Mouse (Mus musculus) heart, embryonic 11.5 days (tissue): ENCODE measurements around the gene Adamts15. TPM values are rescaled to one million over a fixed set of nuclear protein-coding genes. Genes with fewer than 3 reads are reported as not detected.

ENCODE experiments used
- ATAC-seq: fragments of 200-750 bp; cut with Nextera tagmentation; replicated peaks from 2 replicates; pipeline ENCODE4 v1.8.0; 2017; ENCODE audit warnings: moderate library complexity; ENCODE audit not compliant: insufficient number of reproducible peaks, low FRiP score, low TSS enrichment
- H3K27ac ChIP-seq: fragments of 300-500 bp; sonication (generic); 2 replicates; pipeline ENCODE4 v1.5.1; 2014; ENCODE audit warnings: mild to moderate bottlenecking, low read depth, low read length
- H3K27me3 ChIP-seq: fragments of 300-500 bp; sonication (generic); 2 replicates; pipeline ENCODE4 v1.6.1; 2014; ENCODE audit warnings: mild to moderate bottlenecking, low read length, mixed read lengths; ENCODE audit not compliant: control insufficient read depth, insufficient read depth
- H3K36me3 ChIP-seq: fragments of 300-500 bp; sonication (generic); 2 replicates; pipeline ENCODE4 v1.6.1; 2014; ENCODE audit warnings: mild to moderate bottlenecking, low read length, moderate library complexity, mixed read lengths; ENCODE audit not compliant: control insufficient read depth, insufficient read depth
- H3K4me1 ChIP-seq: fragments of 300-500 bp; sonication (generic); 2 replicates; pipeline ENCODE4 v1.6.1; 2014; ENCODE audit warnings: low read length; ENCODE audit not compliant: control insufficient read depth, insufficient read depth
- H3K4me2 ChIP-seq: fragments of 300-500 bp; sonication (generic); 2 replicates; pipeline ENCODE4 v1.6.1; 2014; ENCODE audit warnings: mild to moderate bottlenecking, moderate library complexity
- H3K4me3 ChIP-seq: fragments of 300-500 bp; sonication (generic); 2 replicates; pipeline ENCODE4 v1.5.1; 2014; ENCODE audit warnings: low read depth, low read length
- H3K9ac ChIP-seq: fragments of 300-500 bp; sonication (generic); 2 replicates; pipeline ENCODE4 v1.6.1; 2014; ENCODE audit warnings: mild to moderate bottlenecking, low read depth, low read length, moderate library complexity
- H3K9me3 ChIP-seq: fragments of 300-500 bp; sonication (generic); replicated peaks from 2 replicates; pipeline ENCODE4 v1.6.1; 2016; ENCODE audit warnings: low read length; ENCODE audit not compliant: control insufficient read depth
- WGBS: fragments of 180-500 bp; shearing (Covaris S2); extraction: QIAGEN DNeasy Blood & Tissue Kit; methylation state at CpG from one replicate; pipeline ENCODE4 v1.1.7; 2014; ENCODE audit not compliant: insufficient replicate concordance; 5-methylcytosine and 5-hydroxymethylcytosine counted together
- polyA plus RNA-seq: library from polyadenylated mRNA; unstranded; fragments of >200 nt; fragmentation: Nextera tagmentation; extraction: Ambion mirVana; gene quantifications from 2 replicates; pipeline ENCODE4 v1.2.1, GENCODE M21; 2014

Gene Adamts15
- 5.7 and 7.2 TPM in 2 replicates for polyA plus RNA-seq

DNA sequence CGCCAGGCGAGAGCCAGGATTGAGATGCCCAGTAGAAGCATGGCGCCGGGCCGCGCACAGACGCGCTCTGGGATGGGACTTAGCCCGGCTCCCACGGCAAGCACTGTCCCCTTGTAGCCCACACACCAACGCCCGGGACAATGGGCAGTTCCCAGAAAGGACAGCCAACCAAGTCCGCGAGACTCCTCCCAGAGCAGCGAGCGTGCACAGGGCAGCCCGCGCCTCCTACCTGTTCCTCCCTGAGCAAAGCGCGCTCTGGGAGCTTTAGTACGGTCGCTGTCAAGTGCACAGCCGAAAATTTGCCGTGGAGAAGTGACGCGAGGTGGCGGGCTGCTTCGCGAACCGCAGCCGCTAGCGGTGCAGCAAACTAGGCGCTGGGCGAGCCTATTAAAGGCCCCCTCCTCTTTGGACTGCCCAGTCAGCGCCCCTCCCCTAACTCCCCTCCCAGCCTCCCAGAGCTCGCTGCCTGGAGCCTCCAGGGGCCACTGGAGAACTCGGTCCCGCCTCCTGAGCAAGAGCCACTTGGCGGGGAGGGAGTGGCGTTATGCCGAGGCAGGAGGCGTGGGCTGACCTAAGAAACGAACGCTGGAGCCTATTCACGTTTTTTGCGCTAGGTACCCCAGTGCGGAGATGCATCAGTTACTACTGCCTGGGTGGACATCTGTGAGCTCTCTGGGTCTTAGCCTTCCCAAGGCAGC lies at the start of gene Adamts15:
Gene Adamts15 (minus strand): TSS at position 256 of the 698 bp plus-strand sequence.
- no peaks in the 10 kb centered on the region for H3K9me3 ChIP-seq
- peak within 1 kb of the TSS; percentile 75 for H3K9ac ChIP-seq
- H3K4me2 ChIP-seq: peak within 1 kb of the TSS; percentile 91
- peak within 1 kb of the TSS; percentile 69 for H3K4me3 ChIP-seq
- peaks cover 11% of the 10 kb centered on the region for H3K27me3 ChIP-seq
- H3K4me1 ChIP-seq: peaks cover 16% of the 10 kb centered on the region; the same call in 1 of the 2 replicates
- peak; percentile 78 for ATAC-seq
- H3K27ac ChIP-seq: no peak within 1 kb of the TSS
- under 1% methylated on average over 47 of the region's 47 CpGs for WGBS
- no peaks in the 10 kb centered on the region for H3K36me3 ChIP-seq

GRCm38 (mm10) chr9:30971967-30972366 lies 49.7 kb upstream of the Adamts15 start:
- no peaks in the 10 kb centered on the region for H3K9me3 ChIP-seq
- H3K27ac ChIP-seq: no peak overlapping the region
- no peaks in the 10 kb centered on the region; the same call in 1 of the 2 replicates for H3K4me1 ChIP-seq
- H3K9ac ChIP-seq: no peak overlapping the region
- H3K4me3 ChIP-seq: no peak overlapping the region
- no peaks in the 10 kb centered on the region for H3K27me3 ChIP-seq
- no peak for ATAC-seq
- H3K4me2 ChIP-seq: no peak overlapping the region
- H3K36me3 ChIP-seq: no peaks in the 10 kb centered on the region
- WGBS: 51% methylated on average over 4 of the region's 4 CpGs

GRCm38 (mm10) chr9:30970001-30970400 lies 47.7 kb upstream of the Adamts15 start:
- no peaks in the 10 kb centered on the region for H3K4me1 ChIP-seq
- H3K4me2 ChIP-seq: no peak overlapping the region
- H3K9me3 ChIP-seq: no peaks in the 10 kb centered on the region
- no peak overlapping the region for H3K4me3 ChIP-seq
- no peak overlapping the region for H3K27ac ChIP-seq
- no peaks in the 10 kb centered on the region for H3K27me3 ChIP-seq
- H3K9ac ChIP-seq: no peak overlapping the region
- 66% methylated on average over 3 of the region's 3 CpGs for WGBS
- H3K36me3 ChIP-seq: no peaks in the 10 kb centered on the region
- no peak for ATAC-seq

DNA sequence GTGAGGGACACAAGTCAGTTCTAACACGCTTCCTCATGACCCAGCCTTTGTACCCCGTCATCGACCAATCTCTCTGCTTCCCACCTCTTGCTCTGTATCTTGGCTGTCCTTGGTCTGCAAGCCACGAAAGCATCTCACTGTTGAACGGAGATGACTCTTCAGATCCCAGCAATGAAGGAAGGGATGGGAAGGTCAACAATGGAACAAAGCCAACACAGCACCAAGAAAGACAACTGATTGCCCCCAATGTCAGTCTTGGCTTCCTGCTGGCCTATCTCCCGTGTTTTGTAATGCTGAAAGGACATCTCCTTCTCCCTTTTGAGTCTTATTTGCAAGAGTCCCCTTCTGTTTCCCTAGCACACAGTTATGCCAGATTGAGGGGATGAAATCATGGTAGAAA lies 45.9 kb upstream of the Adamts15 start:
- H3K36me3 ChIP-seq: no peaks in the 10 kb centered on the region
- no peak overlapping the region for H3K27ac ChIP-seq
- ATAC-seq: no peak
- H3K9ac ChIP-seq: no peak overlapping the region
- WGBS: 64% methylated on average over 6 of the region's 6 CpGs
- H3K4me2 ChIP-seq: no peak overlapping the region
- no peaks in the 10 kb centered on the region for H3K9me3 ChIP-seq
- H3K4me3 ChIP-seq: no peak overlapping the region
- no peaks in the 10 kb centered on the region for H3K4me1 ChIP-seq
- H3K27me3 ChIP-seq: no peaks in the 10 kb centered on the region

DNA sequence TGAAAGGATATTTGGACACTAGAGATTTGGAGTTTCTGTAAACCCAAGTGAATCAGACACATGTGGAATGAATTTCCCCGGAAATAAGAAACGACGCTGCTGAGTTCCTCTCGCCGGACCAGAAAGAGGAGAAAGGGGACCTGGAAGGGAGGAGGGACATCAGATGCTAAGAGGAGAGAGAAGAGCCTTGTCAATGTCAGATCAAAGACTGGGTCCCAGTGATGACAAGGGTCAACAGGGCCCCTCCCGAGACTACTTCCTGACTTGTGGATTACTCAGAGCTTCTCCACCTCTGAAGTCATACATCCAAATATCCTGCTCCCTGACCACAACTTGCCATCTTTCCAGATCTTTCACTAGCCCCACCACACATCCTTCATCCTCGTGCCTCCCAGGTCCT lies 44.6 kb upstream of the Adamts15 start:
- 45% methylated on average over 7 of the region's 7 CpGs for WGBS

GRCm38 (mm10) chr9:30964685-30965084 lies 42.4 kb upstream of the Adamts15 start:
- no peak overlapping the region for H3K4me2 ChIP-seq
- WGBS: 72% methylated on average over 10 of the region's 10 CpGs
- H3K27ac ChIP-seq: no peak overlapping the region
- H3K9me3 ChIP-seq: no peaks in the 10 kb centered on the region
- no peaks in the 10 kb centered on the region for H3K36me3 ChIP-seq
- no peak overlapping the region for H3K4me3 ChIP-seq
- H3K9ac ChIP-seq: no peak overlapping the region
- ATAC-seq: no peak
- H3K4me1 ChIP-seq: no peaks in the 10 kb centered on the region
- peaks cover 2% of the 10 kb centered on the region; the same call in 1 of the 2 replicates for H3K27me3 ChIP-seq

More for the DNA sequence above, 44.6 kb upstream of the Adamts15 start:
- Histone ChIP-seq H3K27me3 (no peaks in the 10 kb centered on the region), H3K4me2 (no peak overlapping the region), H3K4me3 (no peak overlapping the region), H3K4me1 (no peaks in the 10 kb centered on the region), H3K9ac (no peak overlapping the region), H3K36me3 (no peaks in the 10 kb centered on the region), H3K27ac (no peak overlapping the region), H3K9me3 (no peaks in the 10 kb centered on the region)
- ATAC-seq: no peak

DNA sequence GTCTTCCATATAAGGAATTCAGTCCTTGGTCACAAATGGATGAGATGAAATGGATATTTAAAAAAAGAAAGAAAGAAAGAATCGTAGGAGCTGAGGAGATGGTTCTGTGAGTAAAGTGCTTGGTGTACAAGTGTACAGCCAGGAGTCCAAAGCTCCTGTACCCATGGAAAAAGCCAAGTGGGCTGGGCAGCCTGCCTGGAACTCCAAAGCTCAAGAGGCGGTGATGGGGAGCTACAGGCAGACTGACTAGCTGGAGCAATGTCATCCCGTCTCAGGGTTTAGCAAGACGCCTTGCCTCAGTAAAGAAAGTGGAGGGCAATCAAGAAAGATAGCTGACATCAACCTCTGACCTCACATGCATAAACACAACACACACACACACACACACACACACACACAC lies 41.5 kb upstream of the Adamts15 start:
- no peaks in the 10 kb centered on the region for H3K36me3 ChIP-seq
- H3K4me2 ChIP-seq: no peak overlapping the region
- no peaks in the 10 kb centered on the region for H3K9me3 ChIP-seq
- H3K27ac ChIP-seq: no peak overlapping the region
- no peaks in the 10 kb centered on the region for H3K4me1 ChIP-seq
- WGBS: 76% methylated on average over 4 of the region's 4 CpGs
- peaks cover 4% of the 10 kb centered on the region; the same call in 1 of the 2 replicates for H3K27me3 ChIP-seq
- ATAC-seq: no peak
- H3K4me3 ChIP-seq: no peak overlapping the region
- H3K9ac ChIP-seq: no peak overlapping the region

GRCm38 (mm10) chr9:30955246-30955645 lies 33.0 kb upstream of the Adamts15 start:
- Histone ChIP-seq H3K9me3 (no peaks in the 10 kb centered on the region), H3K9ac (no peak overlapping the region), H3K4me1 (peaks cover 6% of the 10 kb centered on the region), H3K27me3 (peaks cover 5% of the 10 kb centered on the region; the same call in 1 of the 2 replicates), H3K4me3 (no peak overlapping the region), H3K4me2 (no peak overlapping the region), H3K27ac (no peak overlapping the region), H3K36me3 (no peaks in the 10 kb centered on the region)
- ATAC-seq: no peak
- 85% methylated on average over 9 of the region's 9 CpGs for WGBS

GRCm38 (mm10) chr9:30953287-30953686 lies 31.0 kb upstream of the Adamts15 start:
- no peaks in the 10 kb centered on the region for H3K36me3 ChIP-seq
- no peak overlapping the region for H3K9ac ChIP-seq
- H3K27ac ChIP-seq: no peak overlapping the region
- 50% methylated on average over 8 of the region's 8 CpGs for WGBS
- no peak for ATAC-seq
- H3K9me3 ChIP-seq: no peaks in the 10 kb centered on the region
- H3K4me1 ChIP-seq: peaks cover 7% of the 10 kb centered on the region
- H3K4me2 ChIP-seq: no peak overlapping the region
- H3K27me3 ChIP-seq: peaks cover 5% of the 10 kb centered on the region; the same call in 1 of the 2 replicates
- no peak overlapping the region for H3K4me3 ChIP-seq
